Mouse (Mus musculus) spleen, adult 2 months (tissue): Measurements from ENCODE around the gene Catspere2. TPM values are rescaled to one million over a fixed set of nuclear protein-coding genes. Genes with fewer than 3 reads are reported as not detected.
A peak's percentile ranks its signal among the peaks of the same experiment; 100 is the strongest.
"Not testable (repeated sequence)": the region's sequence is repeated elsewhere in the genome, so short reads cannot be mapped to it uniquely, and the experiment has no call there.

Source experiments
- DNase-seq, 2 experiments: peaks; one replicate each; pipeline versions ENCODE4 v3.0.0 to v3.0.0-alpha.2; 2012 to 2021; ENCODE audit warnings: low spot score in 2 of 2, low read depth in 1 of 2
- H3K27ac ChIP-seq: fragments of 200-500 bp; 2 replicates; pipeline ENCODE4 v1.5.1; 2012; ENCODE audit warnings: low read length, inconsistent platforms; ENCODE audit not compliant: insufficient read depth
- H3K27me3 ChIP-seq: fragments of 200-500 bp; 2 replicates; pipeline ENCODE4 v1.6.1; 2012; ENCODE audit warnings: mild to moderate bottlenecking, moderate library complexity, low read length, inconsistent platforms; ENCODE audit not compliant: control insufficient read depth, insufficient read depth
- H3K36me3 ChIP-seq: fragments of 200-500 bp; 2 replicates; pipeline ENCODE4 v1.6.1; 2012; ENCODE audit warnings: mild to moderate bottlenecking, low read length, inconsistent platforms; ENCODE audit not compliant: control insufficient read depth, insufficient read depth
- H3K4me1 ChIP-seq: fragments of 200-500 bp; 2 replicates; pipeline ENCODE4 v1.6.1; 2011; ENCODE audit warnings: inconsistent platforms; ENCODE audit not compliant: control insufficient read depth, insufficient read depth, insufficient read length
- H3K4me3 ChIP-seq: fragments of 200-500 bp; 2 replicates; pipeline ENCODE4 v1.5.1; 2011; ENCODE audit warnings: mild to moderate bottlenecking, inconsistent platforms; ENCODE audit not compliant: insufficient read depth, insufficient read length; ENCODE audit errors: extremely low read depth
- CTCF ChIP-seq: fragments of 200-500 bp; IDR thresholded peaks from 2 replicates; pipeline ENCODE4 v1.5.1; 2011; ENCODE audit warnings: mild to moderate bottlenecking, inconsistent platforms; ENCODE audit not compliant: insufficient read depth, insufficient read length, insufficient replicate concordance; ENCODE audit errors: extremely low read depth
- POLR2A ChIP-seq: fragments of 200-500 bp; IDR thresholded peaks from 2 replicates; pipeline ENCODE4 v1.6.1; 2011; ENCODE audit warnings: low read depth, low read length, inconsistent platforms
- WGBS: fragments of 180-500 bp; shearing (Covaris S2); methylation state at CpG from one replicate; pipeline ENCODE4 v1.1.7; 2018; 5-methylcytosine and 5-hydroxymethylcytosine counted together
- polyA plus RNA-seq: library from polyadenylated mRNA; depleted of rRNA; stranded (reverse); fragments of >200 nt; gene quantifications from 2 replicates; pipeline ENCODE4 v1.2.3, GENCODE M21; 2012; rRNA removed

The Catspere2 gene
- polyA plus RNA-seq, 1 experiment: 0.09 TPM

DNA sequence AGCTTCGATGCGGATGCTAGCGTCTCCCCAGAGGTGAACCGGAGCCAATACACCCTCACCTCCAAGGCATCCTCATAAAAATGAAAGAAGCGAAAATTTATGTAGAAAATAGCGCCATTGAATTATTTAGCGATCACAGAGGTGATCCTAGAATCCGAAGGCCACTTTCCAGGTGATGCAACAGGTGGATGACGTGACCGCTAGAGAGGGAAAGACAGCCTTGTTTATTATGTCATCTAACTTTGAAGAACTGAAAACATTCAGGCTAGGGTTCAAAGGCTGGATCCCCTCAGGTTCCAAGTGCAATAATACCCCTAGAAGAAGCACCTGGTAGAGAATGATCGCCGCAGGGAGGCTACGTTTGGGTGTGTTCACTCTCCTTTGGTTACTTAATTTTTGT is 205.2 kb downstream of the Catspere2 start:
- no peak for DNase-seq
- Histone ChIP-seq H3K4me3 (peak overlapping the region; percentile 35), H3K36me3 (no peaks in the 10 kb centered on the region), H3K4me1 (peaks cover 2% of the 10 kb centered on the region; the same call in 1 of the 2 replicates), H3K27me3 (no peaks in the 10 kb centered on the region), H3K27ac (no peak overlapping the region)
- TF ChIP-seq POLR2A (no peak), CTCF (no peak)
- 9% methylated on average over 13 of the region's 13 CpGs for WGBS

DNA sequence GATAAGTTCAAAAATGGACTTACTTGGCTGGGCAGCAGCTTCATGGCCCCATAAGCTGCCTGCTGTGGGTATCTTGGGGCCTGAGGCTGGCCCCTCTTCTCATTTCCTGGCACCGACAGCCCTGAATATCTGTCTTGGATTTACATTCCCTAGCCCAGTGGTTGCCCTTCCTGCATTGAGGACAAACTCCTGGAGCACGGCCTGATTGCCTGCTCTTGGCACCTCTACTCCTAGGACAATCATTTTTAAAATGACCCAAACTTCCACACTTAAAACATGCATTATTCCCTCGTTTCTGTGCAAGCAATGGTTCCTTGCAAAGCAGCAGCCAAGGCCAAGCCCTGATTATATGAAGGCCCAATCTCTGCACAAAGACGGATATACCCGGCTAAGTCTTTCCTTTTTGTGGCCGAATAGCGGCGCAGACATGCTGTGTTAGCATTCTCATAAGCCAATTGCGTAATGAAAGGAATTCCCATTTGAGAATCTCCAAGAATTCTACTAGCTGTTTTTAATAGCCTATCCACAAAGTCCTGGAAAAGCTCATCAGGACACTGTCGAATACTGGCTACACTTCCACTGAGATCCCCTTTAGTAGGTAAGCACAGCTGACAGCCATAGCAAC is 222.6 kb downstream of the Catspere2 start:
- H3K4me1 ChIP-seq: no peaks in the 10 kb centered on the region
- WGBS: 86% methylated on average over 10 of the region's 10 CpGs
- no peak for DNase-seq
- TF ChIP-seq POLR2A (no peak), CTCF (no peak)
- no peak overlapping the region for H3K4me3 ChIP-seq
- H3K27ac ChIP-seq: no peak overlapping the region
- H3K27me3 ChIP-seq: no peaks in the 10 kb centered on the region
- H3K36me3 ChIP-seq: no peaks in the 10 kb centered on the region

DNA sequence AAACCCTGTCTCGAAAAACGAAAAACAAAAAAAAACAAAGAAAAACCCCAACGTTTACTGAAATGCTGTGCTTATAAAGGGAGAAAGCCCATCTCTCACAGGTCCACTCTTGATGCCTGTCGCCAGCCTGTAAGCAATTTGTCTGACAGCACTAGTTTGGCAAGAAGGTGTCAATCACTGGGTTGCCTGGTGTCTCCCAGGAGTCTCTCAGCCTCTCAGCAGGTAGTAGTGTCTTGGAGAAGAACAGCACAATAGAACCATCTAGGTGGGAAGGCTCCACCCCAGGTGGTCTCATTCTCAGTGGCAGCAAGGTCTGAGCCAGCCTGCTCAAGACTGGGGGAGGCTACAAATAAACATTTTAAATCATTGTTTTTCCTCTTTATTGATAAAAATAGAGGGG is 224.6 kb downstream of the Catspere2 start:
- 92% methylated on average over 4 of the region's 4 CpGs for WGBS
- H3K4me1 ChIP-seq: not testable (repeated sequence)

DNA sequence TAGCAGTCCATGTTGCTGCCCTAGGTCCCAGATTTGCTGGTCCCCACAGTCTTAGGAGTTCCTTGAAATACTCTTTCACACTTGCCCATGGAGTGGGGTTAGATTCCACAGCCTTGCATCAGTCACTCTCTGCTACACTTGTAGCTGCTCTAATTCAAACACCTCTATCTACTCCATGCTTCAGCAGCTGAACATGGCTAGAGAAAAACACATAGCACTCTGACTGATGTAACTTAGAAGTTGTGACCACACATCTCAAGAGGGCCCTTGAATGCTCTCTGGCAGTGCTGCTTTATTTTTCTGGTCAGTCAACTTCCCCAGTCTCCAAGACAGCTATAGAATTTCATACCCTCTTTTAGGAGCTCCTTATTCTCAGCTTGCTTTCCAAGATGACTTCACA is 226.7 kb downstream of the Catspere2 start:
- no peaks in the 10 kb centered on the region for H3K27me3 ChIP-seq
- no peak for DNase-seq
- H3K36me3 ChIP-seq: no peaks in the 10 kb centered on the region
- no peaks in the 10 kb centered on the region for H3K4me1 ChIP-seq
- TF ChIP-seq CTCF: no peak
- no peak for TF ChIP-seq POLR2A
- H3K27ac ChIP-seq: no peak overlapping the region
- no peak overlapping the region for H3K4me3 ChIP-seq

More for the DNA sequence above, 224.6 kb downstream of the Catspere2 start:
- not testable (repeated sequence) for H3K36me3 ChIP-seq, H3K27me3 ChIP-seq, H3K4me3 ChIP-seq, H3K27ac ChIP-seq, DNase-seq

DNA sequence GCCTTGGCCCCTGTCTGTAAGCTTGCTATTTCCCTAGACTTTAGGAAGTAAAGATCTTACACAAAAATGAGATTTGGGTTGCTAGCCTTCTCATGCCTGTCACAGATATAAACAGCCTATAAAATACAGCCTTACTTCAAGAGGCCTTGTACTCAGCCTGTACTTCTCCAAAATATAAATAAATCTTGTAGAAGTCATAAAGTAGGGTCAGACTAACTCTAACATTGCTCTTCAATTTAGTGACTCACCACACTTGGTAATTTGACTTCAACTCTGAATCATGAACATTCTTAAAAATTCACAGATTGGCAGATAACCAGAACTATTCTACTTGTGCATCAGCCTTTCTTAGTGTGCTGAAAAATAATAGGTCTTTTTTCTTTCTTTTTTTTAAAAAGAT is 233.9 kb downstream of the Catspere2 start:
- no peak overlapping the region for H3K27ac ChIP-seq
- H3K4me3 ChIP-seq: no peak overlapping the region
- H3K36me3 ChIP-seq: no peaks in the 10 kb centered on the region
- TF ChIP-seq CTCF (no peak), POLR2A (no peak)
- no peaks in the 10 kb centered on the region for H3K4me1 ChIP-seq
- no peaks in the 10 kb centered on the region for H3K27me3 ChIP-seq
- DNase-seq: no peak

DNA sequence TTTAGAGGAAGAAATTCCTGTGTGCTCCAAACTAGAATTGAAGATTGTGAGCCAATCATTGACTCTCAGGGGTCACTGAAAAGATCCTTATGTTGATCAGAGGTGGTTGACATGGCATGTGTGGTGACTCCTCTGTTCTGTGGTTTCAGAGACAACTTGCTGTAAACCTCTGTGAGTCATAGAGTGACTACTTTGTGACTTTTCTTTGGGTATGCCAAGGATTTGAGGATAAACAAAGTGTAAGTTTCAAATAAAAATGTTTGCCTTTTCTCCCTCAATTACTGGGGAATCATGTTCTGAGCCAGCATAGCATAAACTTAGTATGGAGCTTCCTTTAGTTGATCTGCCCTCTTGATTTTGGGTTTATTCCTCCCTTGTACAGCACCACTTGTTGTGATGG is 235.1 kb downstream of the Catspere2 start:
- H3K36me3 ChIP-seq: no peaks in the 10 kb centered on the region
- no peak overlapping the region for H3K27ac ChIP-seq
- H3K4me1 ChIP-seq: no peaks in the 10 kb centered on the region
- no peak overlapping the region for H3K4me3 ChIP-seq
- no peak for TF ChIP-seq CTCF
- no peak for TF ChIP-seq POLR2A
- no peaks in the 10 kb centered on the region for H3K27me3 ChIP-seq
- DNase-seq: no peak

DNA sequence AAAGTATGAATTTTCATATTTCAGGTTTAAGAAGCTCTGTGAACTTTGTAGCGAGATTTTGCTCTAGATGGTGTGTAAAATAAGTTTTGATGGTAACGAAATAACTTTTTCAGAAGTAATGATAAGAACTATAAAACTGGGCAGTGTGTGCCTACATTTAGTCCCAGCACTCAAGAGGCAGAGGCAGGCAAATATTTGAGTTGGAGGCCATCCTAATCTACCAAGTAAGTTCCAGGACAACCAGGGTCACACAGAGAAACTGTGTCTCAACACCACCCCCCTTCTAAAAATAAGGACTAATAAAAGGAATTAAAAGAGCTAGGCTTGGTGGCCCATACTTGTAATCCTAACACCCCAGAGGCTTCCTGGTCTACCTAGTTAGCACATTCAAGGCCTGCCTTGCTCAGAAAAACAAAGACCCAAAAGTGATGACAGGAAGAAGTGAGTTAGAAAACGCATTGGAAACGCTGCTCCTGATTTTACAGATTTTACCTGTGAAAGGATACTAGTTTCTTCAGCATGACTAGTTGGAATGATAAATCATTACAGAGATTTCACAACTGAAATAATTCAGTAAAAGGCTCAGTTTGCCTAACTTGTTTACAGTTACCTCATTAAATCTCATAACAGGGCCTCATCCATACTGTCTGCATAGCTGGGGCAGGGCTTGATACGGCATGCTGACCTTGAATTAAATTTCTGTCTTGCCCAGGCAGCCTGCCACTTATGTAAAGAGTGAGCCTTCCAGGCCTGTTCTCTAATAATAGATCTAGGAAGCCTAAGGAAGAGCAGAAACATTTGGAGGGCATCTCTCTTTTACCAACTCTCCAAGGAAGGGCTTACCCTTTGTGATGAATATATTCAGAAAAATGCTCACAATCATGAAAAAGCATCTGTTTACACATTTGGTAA is 236.2 kb downstream of the Catspere2 start:
- no peak for DNase-seq
- no peak for TF ChIP-seq CTCF
- no peak for TF ChIP-seq POLR2A
- Histone ChIP-seq H3K4me1 (no peaks in the 10 kb centered on the region), H3K36me3 (no peaks in the 10 kb centered on the region), H3K4me3 (no peak overlapping the region; the same call in 1 of the 2 replicates), H3K27me3 (no peaks in the 10 kb centered on the region), H3K27ac (no peak overlapping the region)
- whole genome bisulfite sequencing: 87% methylated on average over 5 of the region's 5 CpGs

Other genes with a start within 250 kb of the Catspere2 start
- 10.4 and 12.5 TPM in 2 replicates for gene Adss, start 186.9 kb upstream of the Catspere2 start, polyA plus RNA-seq
- gene Desi2, start 204.0 kb downstream of the Catspere2 start, polyA plus RNA-seq: 4.4 and 4.7 TPM in 2 replicates